Mouse (Mus musculus) adrenal gland, adult (tissue): ENCODE measurements around the gene Fbxo45.

Experiments
- DNase-seq, 2 experiments: peaks; one replicate each; pipeline ENCODE4 v3.0.0; 2022 to 2023; ENCODE audit warnings: low spot score in 1 of 2; ENCODE audit not compliant: inconsistent age in 2 of 2

Gene Fbxo45

GRCm38 (mm10) chr16:32246952-32247370, at the start of gene Fbxo45, which contains the start of gene Wdr53:
Gene Fbxo45 (minus strand): TSS chr16:32247158.
Gene Wdr53 (plus strand): TSS chr16:32247227.
- DNase-seq, result peak; percentile 98 to 99

DNA sequence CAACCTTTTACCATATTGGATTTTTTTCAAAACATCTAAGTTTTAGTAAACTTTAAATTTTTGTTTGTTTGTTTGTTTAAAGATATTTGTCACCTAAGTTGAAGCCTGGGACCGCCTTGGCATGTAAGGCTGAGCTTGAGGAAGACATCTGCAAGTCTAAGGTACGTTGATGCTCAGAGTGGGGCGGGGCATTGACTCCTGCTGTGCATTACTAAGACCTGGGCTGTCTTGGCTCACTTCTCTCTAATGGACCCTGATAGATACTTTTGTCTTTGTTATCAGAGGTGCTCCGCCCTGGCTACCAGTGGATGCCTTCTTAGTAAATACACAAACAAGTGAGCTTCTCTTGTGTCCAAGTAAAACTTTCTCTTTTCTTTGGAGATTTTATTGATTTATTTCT, 44.9 kb upstream of the Fbxo45 start:
- DNase-seq, result no peak

GRCm38 (mm10) chr16:32282608-32283007, 35.6 kb upstream of the Fbxo45 start:
- no peak for DNase-seq

DNA sequence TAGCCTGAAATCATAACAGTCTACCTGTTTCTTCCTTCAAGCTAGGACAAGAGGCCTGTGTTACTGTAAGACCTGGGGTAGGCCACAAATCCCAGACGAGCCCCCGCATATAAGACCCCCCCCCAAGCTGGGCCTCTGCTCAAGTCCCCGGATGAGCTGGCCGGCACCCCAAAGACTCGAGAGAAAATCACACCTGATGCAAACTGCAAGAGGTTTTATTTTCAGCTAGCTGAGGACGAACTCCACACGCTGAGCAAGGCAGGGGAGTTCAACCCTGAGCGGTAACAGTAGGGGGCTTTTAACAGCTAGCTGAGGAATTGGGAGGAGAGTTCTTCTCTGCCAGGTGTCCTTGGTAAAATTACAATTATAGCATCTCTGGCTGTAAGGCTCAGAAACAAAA, 33.3 kb upstream of the Fbxo45 start:
- DNase-seq, result no peak

GRCm38 (mm10) chr16:32278396-32278795, 31.4 kb upstream of the Fbxo45 start:
- peak in 1 of 2 experiments; percentile 59 for DNase-seq

DNA sequence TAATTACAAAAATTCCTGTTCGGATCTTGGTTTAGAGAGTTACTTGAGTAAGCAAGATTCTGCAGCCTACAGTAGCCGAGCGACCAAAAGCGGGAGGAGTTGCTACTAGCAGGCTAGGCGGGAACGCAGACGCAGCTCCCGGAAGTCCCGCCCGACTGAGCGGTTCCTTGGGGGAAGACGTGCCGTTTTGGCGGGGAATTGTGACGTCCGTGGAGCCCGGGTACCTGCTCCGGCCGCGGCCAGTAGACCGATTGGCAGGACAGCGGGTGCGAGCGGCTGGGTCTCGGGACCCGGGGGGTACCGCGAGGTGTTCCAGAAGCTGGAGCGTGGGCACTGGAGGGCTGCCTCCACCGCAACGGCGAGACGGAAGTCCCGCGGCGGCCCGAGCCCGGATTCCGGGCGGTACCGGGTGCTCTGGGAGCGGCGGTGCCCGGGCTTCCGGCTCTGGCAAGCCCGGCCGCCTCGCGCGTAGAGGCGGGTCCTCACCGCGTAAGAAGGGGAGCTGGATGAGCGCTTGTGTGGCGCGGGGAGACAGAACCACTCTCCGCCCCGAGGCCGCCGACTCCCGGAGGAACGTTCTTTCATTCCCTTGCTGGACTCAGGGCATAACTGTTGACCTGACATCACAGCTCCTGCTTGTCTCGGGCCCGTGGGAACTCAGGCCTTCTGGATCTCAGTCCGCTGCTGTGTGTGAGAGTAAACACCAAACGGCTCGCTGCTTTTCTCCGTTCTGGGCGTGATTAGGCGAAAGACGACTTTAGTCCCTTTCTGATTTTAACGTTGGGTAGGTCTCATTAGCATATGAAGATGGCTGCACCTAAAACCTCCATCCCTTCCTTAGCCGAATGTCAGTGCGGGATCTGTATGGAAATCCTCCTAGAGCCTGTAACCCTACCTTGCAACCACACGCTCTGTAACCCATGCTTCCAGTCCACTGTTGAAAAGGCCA, 30.6 kb upstream of the Fbxo45 start, which contains the start of gene Rnf168:
Rnf168 (plus strand) TSS at position 152 of the 949 bp plus-strand sequence.
- peak; percentile 94 to 98 for DNase-seq

DNA sequence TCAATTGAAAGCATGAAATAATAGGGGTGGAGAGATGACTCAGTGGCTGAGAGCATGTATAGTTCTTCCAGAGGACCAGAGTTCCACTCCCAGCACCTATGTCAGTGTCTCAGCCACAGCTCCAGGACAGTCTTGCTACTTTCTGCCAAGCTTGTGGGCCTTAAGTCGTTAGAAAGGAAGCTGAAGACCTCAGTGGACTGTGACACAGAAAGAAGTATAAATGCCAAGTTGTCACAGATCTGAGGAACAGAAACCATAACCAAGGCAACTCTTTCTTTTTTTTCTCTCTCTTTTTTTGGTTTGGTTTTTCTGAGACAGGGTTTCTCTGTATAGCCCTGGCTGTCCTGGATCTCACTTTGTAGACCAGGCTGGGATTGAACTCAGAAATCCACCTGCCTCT, 28.9 kb upstream of the Fbxo45 start:
- DNase-seq, result no peak

GRCm38 (mm10) chr16:32275041-32275440, 28.1 kb upstream of the Fbxo45 start:
- DNase-seq, result no peak

GRCm38 (mm10) chr16:32273338-32273737, 26.4 kb upstream of the Fbxo45 start:
- no peak for DNase-seq

- DNase-seq, result no peak
These were observed 24.3 kb upstream of the Fbxo45 start, which contains the start of gene Smco1 for GRCm38 (mm10) chr16:32271291-32271690. Gene Smco1 (plus strand): TSS chr16:32271468.

- peak in 1 of 2 experiments; percentile 59 for DNase-seq
These were observed 17.3 kb upstream of the Fbxo45 start for GRCm38 (mm10) chr16:32264225-32264624.

- peak; percentile 71 to 87 for DNase-seq
These were observed 587 bp downstream of the Fbxo45 start for GRCm38 (mm10) chr16:32246351-32246791.

DNA sequence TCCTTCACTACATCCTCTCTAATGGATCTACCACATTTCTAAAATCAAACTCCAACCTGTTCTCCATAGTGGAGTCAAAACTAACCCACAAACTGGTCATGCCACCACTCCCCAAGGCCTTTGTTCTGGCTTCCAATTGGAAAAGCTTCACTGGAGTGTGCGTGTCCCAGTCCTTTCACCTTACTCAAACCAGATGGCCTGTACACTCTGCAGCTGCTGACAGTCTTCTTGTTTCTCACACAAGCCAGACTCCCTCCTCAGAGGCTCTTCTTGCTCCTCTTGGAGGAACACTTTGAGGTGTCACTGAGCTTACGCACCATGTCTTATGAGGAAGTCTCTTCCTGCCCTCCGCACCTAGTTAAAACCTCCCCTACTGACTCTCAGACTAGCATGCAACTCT, 3.1 kb downstream of the Fbxo45 start:
- no peak for DNase-seq

DNA sequence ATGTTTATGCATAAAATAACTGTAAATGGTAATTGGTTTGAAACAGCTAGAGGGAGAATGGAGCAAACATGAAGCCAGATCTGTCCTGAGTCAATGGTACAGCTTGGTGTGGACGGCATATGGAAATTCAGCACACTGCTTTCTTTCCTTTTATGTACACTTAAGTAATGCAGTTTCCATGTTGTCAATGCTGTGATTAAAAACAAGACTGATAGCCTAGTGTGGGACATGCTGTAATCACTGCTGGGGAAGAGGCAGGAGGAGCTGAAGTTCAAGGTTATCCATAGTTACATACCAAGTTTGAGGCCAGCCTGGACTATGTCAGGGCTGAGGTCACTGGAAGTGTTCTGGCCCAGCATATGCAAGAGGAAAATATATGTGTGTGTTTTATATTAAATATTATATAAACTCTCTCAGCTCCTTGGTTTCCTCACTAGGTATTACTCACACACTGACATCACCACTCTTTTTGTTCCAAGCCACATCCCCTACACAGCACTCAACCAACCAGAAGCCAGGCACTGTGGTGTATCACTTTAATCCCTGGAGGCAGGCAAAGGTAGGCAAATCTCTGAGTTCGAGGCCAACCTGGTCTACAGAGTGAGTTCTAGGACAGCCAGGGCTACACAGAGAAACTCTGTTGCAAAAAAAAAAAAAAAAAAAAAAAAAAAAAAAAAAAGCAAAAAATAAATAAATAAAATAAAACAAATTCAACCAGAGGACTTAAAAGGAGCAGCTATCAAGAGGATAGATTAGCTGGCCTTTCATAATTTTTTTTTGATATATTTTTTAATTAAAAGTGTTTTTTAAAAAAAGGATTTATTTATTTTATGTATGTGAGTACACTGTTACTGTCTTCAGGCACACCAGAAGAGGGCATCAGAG, 7.3 kb downstream of the Fbxo45 start:
- peak; percentile 26 to 72 for DNase-seq

- DNase-seq, result peak in 1 of 2 experiments; percentile 46
These were observed 8.9 kb downstream of the Fbxo45 start for GRCm38 (mm10) chr16:32237930-32238680.

- DNase-seq, result peak; percentile 71 to 87
These were observed 14.9 kb downstream of the Fbxo45 start for GRCm38 (mm10) chr16:32232050-32232449.

GRCm38 (mm10) chr16:32222399-32222798, 24.6 kb downstream of the Fbxo45 start:
- DNase-seq, result no peak

DNA sequence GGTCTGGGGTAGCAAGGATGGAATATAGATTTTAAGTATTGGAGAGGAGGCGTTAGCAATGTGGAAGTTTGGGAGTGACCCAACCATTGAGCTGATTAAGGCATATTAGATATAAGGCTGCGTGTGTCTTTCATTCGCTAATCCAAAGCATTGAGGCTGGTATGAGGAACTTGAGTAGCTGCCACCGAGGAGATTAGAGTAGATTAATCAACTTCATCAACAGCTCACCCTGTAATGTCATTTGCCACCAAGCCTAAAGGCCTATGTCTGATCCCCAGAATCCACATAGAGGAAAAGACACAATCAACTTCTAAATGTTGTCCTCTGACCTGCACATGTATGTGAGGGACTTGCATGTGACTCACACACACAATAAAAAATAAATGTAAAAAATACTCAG, 25.2 kb downstream of the Fbxo45 start:
- DNase-seq, result no peak

DNA sequence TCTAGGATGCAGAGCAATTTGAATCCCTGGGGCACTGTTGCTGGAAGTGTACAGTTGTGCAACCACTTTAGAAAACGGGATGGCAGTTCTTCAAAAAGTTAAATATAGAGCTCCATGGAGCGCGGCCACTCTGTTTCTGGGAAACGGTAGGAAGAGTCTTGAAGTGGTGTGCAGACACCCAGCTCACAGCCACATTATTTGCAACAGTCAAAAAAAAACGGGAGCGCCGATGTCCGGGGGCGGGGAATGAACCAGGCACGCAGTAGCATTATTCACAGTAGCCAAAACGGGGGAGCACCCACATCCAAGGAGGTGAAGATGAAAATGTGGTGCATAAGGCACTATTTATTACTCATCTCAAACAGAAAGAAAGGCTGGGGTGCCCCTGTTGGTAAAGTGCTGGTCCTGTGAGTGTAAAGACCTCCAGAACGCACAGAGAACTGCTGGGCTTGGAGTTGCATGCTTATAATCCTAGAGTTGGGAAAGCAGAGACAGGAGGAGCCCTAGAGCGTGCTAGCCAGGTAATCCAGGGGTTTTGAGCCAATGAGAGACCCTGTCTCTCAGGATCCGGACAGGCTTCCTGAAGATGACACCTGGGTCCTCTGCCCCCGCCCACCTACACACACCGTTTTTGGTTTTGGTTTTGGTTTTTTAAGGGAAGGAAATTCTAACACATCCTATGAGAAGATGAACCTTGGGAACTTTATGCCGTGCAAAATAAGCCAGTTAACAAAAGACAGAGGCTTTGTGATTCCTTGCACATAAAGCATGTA, 32.0 kb downstream of the Fbxo45 start:
- no peak for DNase-seq

GRCm38 (mm10) chr16:32214156-32214555, 32.8 kb downstream of the Fbxo45 start:
- no peak for DNase-seq
